Comparison of ENCODE assay signal across 9 mouse cellular contexts in genomic region chr2:164938146-164939091, GRCm38 (mm10). TPM values are rescaled to one million over a fixed set of nuclear protein-coding genes. Genes with fewer than 3 reads are reported as not detected.
DNase-seq lines count a peak whose midpoint lies in the region; ATAC-seq and TF ChIP-seq lines count a peak whose summit lies in the region.
"Had no signal": no experiment of that assay in that cellular context is flagged by ENCODE, and none has a peak within 500 bp of the region (broad histone marks: within the 10 kb centered on the region; RNA-seq: fewer than 3 reads in every experiment).

No protein-coding gene starts in this region.

- TF ChIP-seq CTCF in forebrain, postnatal 0 days (IDR thresholded peaks at IDR 0.05; ENCODE audit: low read depth), result no peak
- no peak for TF ChIP-seq CTCF in intestine, postnatal 0 days (IDR thresholded peaks at IDR 0.05; ENCODE audit: low read depth)

- no peaks in the 10 kb centered on the region for H3K36me3 ChIP-seq in forebrain, postnatal 0 days (ENCODE audit: insufficient read depth)
- no peaks in the 10 kb centered on the region for H3K36me3 ChIP-seq in intestine, postnatal 0 days (ENCODE audit: control insufficient read depth, insufficient read depth)
- H3K36me3 ChIP-seq in limb, embryonic 12.5 days, result no peaks in the 10 kb centered on the region
- no peaks in the 10 kb centered on the region for H3K36me3 ChIP-seq in midbrain, embryonic 14.5 days (ENCODE audit: control insufficient read depth, insufficient read depth, low read length)

- peak; percentile 96 for ATAC-seq in forebrain, postnatal 0 days
- ATAC-seq in intestine, postnatal 0 days, result peak; percentile 46; the same call in 1 of the 2 replicates
- no peak for ATAC-seq in limb, embryonic 12.5 days (ENCODE audit: insufficient number of reproducible peaks, insufficient read depth, low FRiP score, low TSS enrichment, low read depth)
- ATAC-seq in midbrain, embryonic 14.5 days (ENCODE audit: low FRiP score, low TSS enrichment), result peak; percentile 87

- H3K27me3 ChIP-seq in forebrain, postnatal 0 days (ENCODE audit: insufficient read depth, low read length), result no peaks in the 10 kb centered on the region
- H3K27me3 ChIP-seq in intestine, postnatal 0 days (replicated peaks; ENCODE audit: control insufficient read depth, insufficient read depth, low read length), result peaks cover 21% of the 10 kb centered on the region
- H3K27me3 ChIP-seq in limb, embryonic 12.5 days, result peaks cover 58% of the 10 kb centered on the region
- H3K27me3 ChIP-seq in midbrain, embryonic 14.5 days (ENCODE audit: control insufficient read depth, insufficient read depth, low read length), result 0 out of 2 replicates have a peak, but pooled peaks cover 4% of the 10 kb centered on the region

- H3K9ac ChIP-seq in forebrain, postnatal 0 days, result peak overlapping the region; percentile 55
- peak overlapping the region; percentile 40; the same call in 1 of the 2 replicates for H3K9ac ChIP-seq in intestine, postnatal 0 days (ENCODE audit: low read depth, low read length)
- peak overlapping the region; percentile 34; the same call in 1 of the 2 replicates for H3K9ac ChIP-seq in limb, embryonic 12.5 days (replicated peaks)
- H3K9ac ChIP-seq in midbrain, embryonic 14.5 days (replicated peaks; ENCODE audit: low read length), result peak overlapping the region; percentile 45

- WGBS in forebrain, postnatal 0 days, result 4% methylated on average over 39 of the region's 39 CpGs
- 4% methylated on average over 39 of the region's 39 CpGs for WGBS in intestine, postnatal 0 days
- 3% methylated on average over 39 of the region's 39 CpGs for WGBS in limb, embryonic 12.5 days
- 3% methylated on average over 39 of the region's 39 CpGs for WGBS in midbrain, embryonic 14.5 days

- no peaks in the 10 kb centered on the region for H3K9me3 ChIP-seq in forebrain, postnatal 0 days (ENCODE audit: low read length)
- H3K9me3 ChIP-seq in intestine, postnatal 0 days (ENCODE audit: control insufficient read depth), result no peaks in the 10 kb centered on the region
- no peaks in the 10 kb centered on the region for H3K9me3 ChIP-seq in limb, embryonic 12.5 days
- H3K9me3 ChIP-seq in midbrain, embryonic 14.5 days (ENCODE audit: control insufficient read depth, low read length), result no peaks in the 10 kb centered on the region

- H3K4me2 ChIP-seq in forebrain, postnatal 0 days (ENCODE audit: low read depth), result peak overlapping the region; percentile 71
- H3K4me2 ChIP-seq in intestine, postnatal 0 days (replicated peaks; ENCODE audit: low read depth), result peak overlapping the region; percentile 66
- peak overlapping the region; percentile 66 for H3K4me2 ChIP-seq in limb, embryonic 12.5 days
- peak overlapping the region; percentile 67 for H3K4me2 ChIP-seq in midbrain, embryonic 14.5 days (ENCODE audit: low read length)

- peak overlapping the region; percentile 81 for H3K27ac ChIP-seq in forebrain, postnatal 0 days (ENCODE audit: low read depth, low read length)
- no peak overlapping the region for H3K27ac ChIP-seq in intestine, postnatal 0 days (ENCODE audit: low read depth, low read length)
- H3K27ac ChIP-seq in limb, embryonic 12.5 days, result no peak overlapping the region
- peak overlapping the region; percentile 81 for H3K27ac ChIP-seq in midbrain, embryonic 14.5 days (replicated peaks; ENCODE audit: low read depth, low read length)

- peak; percentile 22 for DNase-seq in gastrocnemius, postnatal 25 days
- DNase-seq in gastrocnemius, postnatal 10 days, result no peak
- peak; percentile 69 for DNase-seq in cerebellum, adult 11 months
- peak; percentile 79 for DNase-seq in forebrain, postnatal 0 days
- peak; percentile 86 for DNase-seq in midbrain, embryonic 14.5 days
- DNase-seq in thymus, postnatal 25 days, result peak; percentile 74

- H3K4me3 ChIP-seq in forebrain, postnatal 0 days (ENCODE audit: low read depth, low read length), result peak overlapping the region; percentile 40
- peak overlapping the region; percentile 37 for H3K4me3 ChIP-seq in intestine, postnatal 0 days (ENCODE audit: low read depth, low read length)
- H3K4me3 ChIP-seq in limb, embryonic 12.5 days (replicated peaks), result peak overlapping the region; percentile 35
- H3K4me3 ChIP-seq in midbrain, embryonic 14.5 days (replicated peaks; ENCODE audit: low read depth, low read length), result peak overlapping the region; percentile 32
- H3K4me3 ChIP-seq: myocyte had no signal

- peaks cover 21% of the 10 kb centered on the region for H3K4me1 ChIP-seq in forebrain, postnatal 0 days (ENCODE audit: insufficient read depth)
- no peaks in the 10 kb centered on the region; the same call in 1 of the 2 replicates for H3K4me1 ChIP-seq in intestine, postnatal 0 days (replicated peaks; ENCODE audit: control insufficient read depth, insufficient read depth, low read length)
- peaks cover 42% of the 10 kb centered on the region for H3K4me1 ChIP-seq in limb, embryonic 12.5 days (replicated peaks)
- H3K4me1 ChIP-seq in midbrain, embryonic 14.5 days (ENCODE audit: control insufficient read depth, insufficient read depth, low read length), result peaks cover 18% of the 10 kb centered on the region; the same call in 1 of the 2 replicates

RNA-seq across cellular contexts. Expression of gene Mmp9, which starts 2.2 kb away (rescaled TPM):
- 1 to 10 TPM in 1 of 2 experiments, under 1 TPM in 1; 0.64 to 1.4 TPM for total RNA-seq in gastrocnemius, postnatal 25 days (2021)
- 10 to 100 TPM in 1 of 2 experiments, 1 to 10 TPM in 1; 1.2 to 96.6 TPM for total RNA-seq in gastrocnemius, postnatal 10 days (2021)
- 5.3 and 14.2 TPM in 2 replicates for total RNA-seq in forebrain, postnatal 0 days (2014; rRNA removed)
- polyA plus RNA-seq in forebrain, postnatal 0 days (2015; fragmentation: Nextera tagmentation; extraction: Ambion mirVana), result 5.3 and 8.3 TPM in 2 replicates
- 9.6 and 9.8 TPM in 2 replicates for polyA plus RNA-seq in intestine, postnatal 0 days (2015; fragmentation: Nextera tagmentation; extraction: Ambion mirVana)
- polyA plus RNA-seq in limb, embryonic 12.5 days (2016; fragmentation: Nextera tagmentation; extraction: Ambion mirVana), result 1.9 and 2.9 TPM in 2 replicates
- 29.7 and 29.9 TPM in 2 replicates for polyA plus RNA-seq in midbrain, embryonic 14.5 days (2014; fragmentation: Nextera tagmentation; extraction: Ambion mirVana)

RNA-seq across cellular contexts. Expression of gene Slc12a5, which starts 22.2 kb away (rescaled TPM):
- under 1 TPM; 0.21 to 0.38 TPM for total RNA-seq in gastrocnemius, postnatal 25 days (2021)
- 1 to 10 TPM; 1.4 to 1.5 TPM for total RNA-seq in gastrocnemius, postnatal 10 days (2021)
- 83.2 and 139 TPM in 2 replicates for total RNA-seq in forebrain, postnatal 0 days (2014; rRNA removed)
- polyA plus RNA-seq in forebrain, postnatal 0 days (2015; fragmentation: Nextera tagmentation; extraction: Ambion mirVana), result 24.5 and 41.6 TPM in 2 replicates
- polyA plus RNA-seq in intestine, postnatal 0 days (2015; fragmentation: Nextera tagmentation; extraction: Ambion mirVana), result 0.09 and 0.47 TPM in 2 replicates
- 1.5 and 1.6 TPM in 2 replicates for polyA plus RNA-seq in limb, embryonic 12.5 days (2016; fragmentation: Nextera tagmentation; extraction: Ambion mirVana)
- 53.8 and 63.0 TPM in 2 replicates for polyA plus RNA-seq in midbrain, embryonic 14.5 days (2014; fragmentation: Nextera tagmentation; extraction: Ambion mirVana)

RNA-seq across cellular contexts. Expression of gene Zfp335, which starts 26.9 kb away (rescaled TPM):
- total RNA-seq in gastrocnemius, postnatal 25 days (2021), result 1 to 10 TPM; 8.2 to 9.2 TPM
- 10 to 100 TPM in 1 of 2 experiments, 1 to 10 TPM in 1; 8.5 to 11.0 TPM for total RNA-seq in gastrocnemius, postnatal 10 days (2021)
- total RNA-seq in forebrain, postnatal 0 days (2014; rRNA removed), result 20.9 and 26.0 TPM in 2 replicates
- polyA plus RNA-seq in forebrain, postnatal 0 days (2015; fragmentation: Nextera tagmentation; extraction: Ambion mirVana), result 10.0 and 11.2 TPM in 2 replicates
- 3.6 and 3.8 TPM in 2 replicates for polyA plus RNA-seq in intestine, postnatal 0 days (2015; fragmentation: Nextera tagmentation; extraction: Ambion mirVana)
- 14.4 and 17.4 TPM in 2 replicates for polyA plus RNA-seq in limb, embryonic 12.5 days (2016; fragmentation: Nextera tagmentation; extraction: Ambion mirVana)
- polyA plus RNA-seq in midbrain, embryonic 14.5 days (2014; fragmentation: Nextera tagmentation; extraction: Ambion mirVana), result 13.9 and 15.5 TPM in 2 replicates

RNA-seq across cellular contexts. Expression of gene Pcif1, which starts 59.3 kb away (rescaled TPM):
- 10 to 100 TPM; 21.0 to 25.8 TPM for total RNA-seq in gastrocnemius, postnatal 25 days (2021)
- 10 to 100 TPM; 31.2 to 34.3 TPM for total RNA-seq in gastrocnemius, postnatal 10 days (2021)
- total RNA-seq in forebrain, postnatal 0 days (2014; rRNA removed), result 67.3 and 82.2 TPM in 2 replicates
- 104 and 115 TPM in 2 replicates for polyA plus RNA-seq in forebrain, postnatal 0 days (2015; fragmentation: Nextera tagmentation; extraction: Ambion mirVana)
- 43.2 and 44.0 TPM in 2 replicates for polyA plus RNA-seq in intestine, postnatal 0 days (2015; fragmentation: Nextera tagmentation; extraction: Ambion mirVana)
- 82.6 and 97.6 TPM in 2 replicates for polyA plus RNA-seq in limb, embryonic 12.5 days (2016; fragmentation: Nextera tagmentation; extraction: Ambion mirVana)
- polyA plus RNA-seq in midbrain, embryonic 14.5 days (2014; fragmentation: Nextera tagmentation; extraction: Ambion mirVana), result 92.8 and 99.5 TPM in 2 replicates

Comparison
In these comparisons a context has a peak if more than half of its experiments do, and no peak if none do; other contexts are left out.
1. H3K27ac ChIP-seq: peak in forebrain, postnatal 0 days (single experiment) and midbrain, embryonic 14.5 days (single experiment); none in intestine, postnatal 0 days (single experiment) and limb, embryonic 12.5 days (single experiment).
2. Peak in every context shown above with its lines, with median percentiles within 50 percentile points of each other: H3K4me2 ChIP-seq, H3K4me3 ChIP-seq and H3K9ac ChIP-seq.